Mouse (Mus musculus): ENCODE results near the gene Tmem260. TPM values are rescaled to one million over a fixed set of nuclear protein-coding genes. Genes with fewer than 3 reads are reported as not detected.

The Tmem260 gene
- polyA plus RNA-seq, 1 experiment from 2014 or later = 12.5 TPM

GRCm38 (mm10) chr14:48503691-48504565 is 58.0 kb downstream of the Tmem260 start:
- Histone ChIP-seq H3K27me3 (ENCODE audit: control insufficient read depth, insufficient read depth, low read length) (no peaks in the 10 kb centered on the region), H3K9ac (ENCODE audit: low read length) (no peak overlapping the region), H3K9me3 (replicated peaks; ENCODE audit: control insufficient read depth, low read length) (no peaks in the 10 kb centered on the region), H3K4me2 (ENCODE audit: low read depth, low read length) (no peak overlapping the region), H3K36me3 (ENCODE audit: control insufficient read depth, insufficient read depth) (peaks cover 4% of the 10 kb centered on the region; the same call in 1 of the 2 replicates), H3K4me1 (ENCODE audit: control insufficient read depth, insufficient read depth, low read length) (no peaks in the 10 kb centered on the region), H3K27ac (ENCODE audit: low read length) (no peak overlapping the region), H3K4me3 (ENCODE audit: low read length) (no peak overlapping the region)
- no peak for ATAC-seq (replicated peaks; ENCODE audit: extremely low read depth, insufficient read depth, low FRiP score)
- WGBS = 50% methylated on average over 18 of the region's 18 CpGs

- Histone ChIP-seq H3K27ac (ENCODE audit: low read length) (no peak overlapping the region), H3K27me3 (ENCODE audit: control insufficient read depth, insufficient read depth, low read length) (no peaks in the 10 kb centered on the region), H3K4me1 (ENCODE audit: control insufficient read depth, insufficient read depth, low read length) (no peaks in the 10 kb centered on the region), H3K4me2 (ENCODE audit: low read depth, low read length) (no peak overlapping the region), H3K9me3 (replicated peaks; ENCODE audit: control insufficient read depth, low read length) (no peaks in the 10 kb centered on the region), H3K36me3 (ENCODE audit: control insufficient read depth, insufficient read depth) (peaks cover 4% of the 10 kb centered on the region; the same call in 1 of the 2 replicates), H3K4me3 (ENCODE audit: low read length) (no peak overlapping the region), H3K9ac (ENCODE audit: low read length) (no peak overlapping the region)
- ATAC-seq (replicated peaks; ENCODE audit: extremely low read depth, insufficient read depth, low FRiP score) = no peak
- WGBS = 66% methylated on average over 9 of the region's 9 CpGs
Measured at GRCm38 (mm10) chr14:48504566-48504950, 58.6 kb downstream of the Tmem260 start.

DNA sequence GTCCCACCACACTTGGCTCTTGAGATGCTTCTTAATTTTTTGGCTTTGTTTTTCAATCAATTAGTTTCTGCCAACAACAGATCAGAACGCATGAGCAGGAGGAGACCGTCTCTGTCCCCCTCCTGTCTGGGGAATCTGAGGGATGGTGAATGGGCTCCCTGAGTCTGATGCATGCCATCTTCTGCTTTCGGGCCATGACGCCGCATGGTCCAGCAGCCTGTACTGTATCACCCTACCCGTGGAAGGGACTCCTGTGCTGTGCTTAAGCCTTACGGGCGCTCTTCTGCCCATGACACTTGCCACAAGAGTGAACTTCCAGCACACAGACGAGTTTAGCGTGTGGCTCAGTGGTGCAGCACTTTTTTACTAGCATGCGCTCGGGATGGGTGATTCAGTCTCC is 59.7 kb downstream of the Tmem260 start:
- WGBS = 94% methylated on average over 12 of the region's 12 CpGs
- no peaks in the 10 kb centered on the region for H3K4me1 ChIP-seq (ENCODE audit: control insufficient read depth, insufficient read depth, low read length)
- ATAC-seq (replicated peaks; ENCODE audit: extremely low read depth, insufficient read depth, low FRiP score) = no peak

GRCm38 (mm10) chr14:48507376-48507775 is 61.5 kb downstream of the Tmem260 start:
- WGBS = 62% methylated on average over 8 of the region's 8 CpGs
- Histone ChIP-seq H3K27me3 (ENCODE audit: control insufficient read depth, insufficient read depth, low read length) (no peaks in the 10 kb centered on the region), H3K9me3 (replicated peaks; ENCODE audit: control insufficient read depth, low read length) (no peaks in the 10 kb centered on the region), H3K27ac (ENCODE audit: low read length) (no peak overlapping the region), H3K36me3 (ENCODE audit: control insufficient read depth, insufficient read depth) (peaks cover 4% of the 10 kb centered on the region; the same call in 1 of the 2 replicates), H3K4me1 (ENCODE audit: control insufficient read depth, insufficient read depth, low read length) (no peaks in the 10 kb centered on the region), H3K9ac (ENCODE audit: low read length) (no peak overlapping the region), H3K4me3 (ENCODE audit: low read length) (no peak overlapping the region), H3K4me2 (ENCODE audit: low read depth, low read length) (no peak overlapping the region)
- no peak for ATAC-seq (replicated peaks; ENCODE audit: extremely low read depth, insufficient read depth, low FRiP score)

More for the DNA sequence above, 59.7 kb downstream of the Tmem260 start:
- no peak overlapping the region for H3K4me2 ChIP-seq (ENCODE audit: low read depth, low read length)
- no peaks in the 10 kb centered on the region for H3K9me3 ChIP-seq (replicated peaks; ENCODE audit: control insufficient read depth, low read length)
- H3K36me3 ChIP-seq (ENCODE audit: control insufficient read depth, insufficient read depth) = peaks cover 2% of the 10 kb centered on the region; the same call in 1 of the 2 replicates
- H3K27me3 ChIP-seq (ENCODE audit: control insufficient read depth, insufficient read depth, low read length) = no peaks in the 10 kb centered on the region
- no peak overlapping the region for H3K27ac ChIP-seq (ENCODE audit: low read length)
- H3K9ac ChIP-seq (ENCODE audit: low read length) = no peak overlapping the region
- no peak overlapping the region for H3K4me3 ChIP-seq (ENCODE audit: low read length)

- H3K27me3 ChIP-seq (ENCODE audit: control insufficient read depth, insufficient read depth, low read length) = no peaks in the 10 kb centered on the region
- no peak overlapping the region for H3K4me3 ChIP-seq (ENCODE audit: low read length)
- no peaks in the 10 kb centered on the region for H3K9me3 ChIP-seq (replicated peaks; ENCODE audit: control insufficient read depth, low read length)
- H3K9ac ChIP-seq (ENCODE audit: low read length) = no peak overlapping the region
- H3K4me1 ChIP-seq (ENCODE audit: control insufficient read depth, insufficient read depth, low read length) = no peaks in the 10 kb centered on the region
- 90% methylated on average over 5 of the region's 5 CpGs for WGBS
- H3K36me3 ChIP-seq (ENCODE audit: control insufficient read depth, insufficient read depth) = peaks cover 4% of the 10 kb centered on the region; the same call in 1 of the 2 replicates
- no peak for ATAC-seq (replicated peaks; ENCODE audit: extremely low read depth, insufficient read depth, low FRiP score)
- no peak overlapping the region for H3K27ac ChIP-seq (ENCODE audit: low read length)
- H3K4me2 ChIP-seq (ENCODE audit: low read depth, low read length) = no peak overlapping the region
Measured at GRCm38 (mm10) chr14:48509131-48509530, 63.2 kb downstream of the Tmem260 start.

- H3K27me3 ChIP-seq (ENCODE audit: control insufficient read depth, insufficient read depth, low read length) = no peaks in the 10 kb centered on the region
- H3K4me2 ChIP-seq (ENCODE audit: low read depth, low read length) = no peak overlapping the region
- H3K36me3 ChIP-seq (ENCODE audit: control insufficient read depth, insufficient read depth) = peaks cover 3% of the 10 kb centered on the region; the same call in 1 of the 2 replicates
- 79% methylated on average over 12 of the region's 12 CpGs for WGBS
- H3K27ac ChIP-seq (ENCODE audit: low read length) = no peak overlapping the region
- no peak overlapping the region for H3K4me3 ChIP-seq (ENCODE audit: low read length)
- ATAC-seq (replicated peaks; ENCODE audit: extremely low read depth, insufficient read depth, low FRiP score) = no peak
- H3K9ac ChIP-seq (ENCODE audit: low read length) = no peak overlapping the region
- no peaks in the 10 kb centered on the region for H3K9me3 ChIP-seq (replicated peaks; ENCODE audit: control insufficient read depth, low read length)
- no peaks in the 10 kb centered on the region for H3K4me1 ChIP-seq (ENCODE audit: control insufficient read depth, insufficient read depth, low read length)
Measured at GRCm38 (mm10) chr14:48513098-48513823, 67.3 kb downstream of the Tmem260 start.

DNA sequence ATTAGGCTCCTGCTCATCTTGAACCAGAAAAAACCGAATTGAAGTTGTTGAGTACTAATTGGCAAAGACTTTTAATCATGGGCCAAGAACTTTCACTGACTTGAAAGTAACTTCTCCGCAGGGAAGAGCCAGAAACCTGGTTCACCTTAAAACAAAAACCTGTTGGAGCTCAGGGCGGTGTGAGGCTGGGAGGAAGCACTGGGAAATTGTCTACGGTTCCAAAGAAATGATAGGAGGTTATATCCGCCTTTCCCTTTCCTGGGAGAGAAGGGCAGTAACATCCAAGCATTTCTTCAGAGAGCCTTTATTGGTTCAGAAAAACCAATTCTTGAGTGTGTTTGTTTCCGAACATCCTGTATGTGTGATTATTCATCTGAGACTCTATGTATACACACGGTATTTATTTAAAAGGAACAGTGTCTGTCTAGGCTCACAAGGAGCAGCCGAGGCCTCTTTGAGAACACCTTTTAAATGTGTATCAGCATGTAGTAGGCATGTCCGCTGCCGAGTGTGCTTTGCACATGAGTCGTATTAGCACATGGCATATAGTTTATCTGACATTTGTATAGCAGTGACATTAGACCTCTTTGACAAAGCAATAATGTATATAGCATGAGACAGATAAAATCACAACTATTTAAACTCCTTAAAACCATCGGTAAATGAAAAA is 68.0 kb downstream of the Tmem260 start:
- WGBS = 84% methylated on average over 12 of the region's 12 CpGs
- H3K27ac ChIP-seq (ENCODE audit: low read length) = no peak overlapping the region
- H3K4me1 ChIP-seq (ENCODE audit: control insufficient read depth, insufficient read depth, low read length) = no peaks in the 10 kb centered on the region
- no peaks in the 10 kb centered on the region for H3K9me3 ChIP-seq (replicated peaks; ENCODE audit: control insufficient read depth, low read length)
- no peak overlapping the region for H3K9ac ChIP-seq (ENCODE audit: low read length)
- ATAC-seq (replicated peaks; ENCODE audit: extremely low read depth, insufficient read depth, low FRiP score) = no peak
- H3K27me3 ChIP-seq (ENCODE audit: control insufficient read depth, insufficient read depth, low read length) = no peaks in the 10 kb centered on the region
- no peak overlapping the region for H3K4me3 ChIP-seq (ENCODE audit: low read length)
- H3K4me2 ChIP-seq (ENCODE audit: low read depth, low read length) = no peak overlapping the region
- H3K36me3 ChIP-seq (ENCODE audit: control insufficient read depth, insufficient read depth) = peaks cover 3% of the 10 kb centered on the region; the same call in 1 of the 2 replicates

DNA sequence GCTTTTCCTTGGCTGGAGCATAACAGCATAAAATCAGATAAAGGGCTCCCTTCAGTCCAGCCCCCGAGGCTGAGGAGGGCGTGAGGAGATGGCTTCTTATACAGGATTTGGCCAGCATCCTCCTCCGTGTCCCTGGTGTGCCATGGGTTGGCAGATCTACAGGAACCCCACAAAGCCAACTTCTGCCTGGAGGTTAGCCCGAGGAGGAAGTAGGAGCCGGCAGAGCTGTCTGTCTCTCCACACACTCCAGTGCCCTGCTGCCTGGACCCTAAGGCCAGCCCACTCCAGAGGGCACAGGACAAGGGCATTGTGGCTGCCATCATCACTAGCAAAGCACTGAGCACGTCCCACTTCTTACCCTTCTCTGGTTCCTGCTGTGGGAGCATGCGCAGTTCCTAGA is 68.7 kb downstream of the Tmem260 start:
- H3K9me3 ChIP-seq (replicated peaks; ENCODE audit: control insufficient read depth, low read length) = no peaks in the 10 kb centered on the region
- no peaks in the 10 kb centered on the region for H3K27me3 ChIP-seq (ENCODE audit: control insufficient read depth, insufficient read depth, low read length)
- H3K9ac ChIP-seq (ENCODE audit: low read length) = no peak overlapping the region
- H3K4me3 ChIP-seq (ENCODE audit: low read length) = no peak overlapping the region
- no peak for ATAC-seq (replicated peaks; ENCODE audit: extremely low read depth, insufficient read depth, low FRiP score)
- no peak overlapping the region for H3K4me2 ChIP-seq (ENCODE audit: low read depth, low read length)
- no peaks in the 10 kb centered on the region for H3K4me1 ChIP-seq (ENCODE audit: control insufficient read depth, insufficient read depth, low read length)
- peaks cover 3% of the 10 kb centered on the region; the same call in 1 of the 2 replicates for H3K36me3 ChIP-seq (ENCODE audit: control insufficient read depth, insufficient read depth)
- no peak overlapping the region for H3K27ac ChIP-seq (ENCODE audit: low read length)
- WGBS = 57% methylated on average over 7 of the region's 7 CpGs

All from heart, embryonic 16.5 days (tissue).